Mouse (Mus musculus) kidney, adult 2 months (tissue): ENCODE measurements around the gene Mapk3.

ENCODE experiments used
- CTCF ChIP-seq: fragments of 200-500 bp; conservative IDR thresholded peaks from 2 replicates; pipeline ENCODE4 v1.5.1; 2011; ENCODE audit warnings: low read depth, mild to moderate bottlenecking, control low read depth, low read length, moderate library complexity, mixed read lengths; ENCODE audit not compliant: insufficient read depth, insufficient read length
- POLR2A ChIP-seq: fragments of 200-500 bp; IDR thresholded peaks from one replicate; pipeline ENCODE4 v1.6.1; 2011; ENCODE audit warnings: low read depth, low read length, control low read depth

GRCm38 (mm10) chr7:126715679-126716078, 43.7 kb upstream of the Mapk3 start:
- no peak for TF ChIP-seq CTCF
- no peak for TF ChIP-seq POLR2A
